Mouse (Mus musculus) mouse embryonic stem cell (cell line): ENCODE results near the gene Pusl1.

ENCODE experiments used
- in situ Hi-C, 2 experiments: fragments of 300-500 bp; cut with MboI; formaldehyde crosslinking; loops; 1 replicate in 1 of 2; 3 replicates in 1 of 2; pipeline ENCODE4 v1.14.3; 2019 to 2020; ENCODE audit warnings: low sequenced_read_pairs in 2 of 2, low pct_unique_long_range_greater_than_20kb in 1 of 2, mixed read lengths in 1 of 2; ENCODE audit not compliant: unreplicated experiment in 1 of 2

Pusl1 gene

DNA sequence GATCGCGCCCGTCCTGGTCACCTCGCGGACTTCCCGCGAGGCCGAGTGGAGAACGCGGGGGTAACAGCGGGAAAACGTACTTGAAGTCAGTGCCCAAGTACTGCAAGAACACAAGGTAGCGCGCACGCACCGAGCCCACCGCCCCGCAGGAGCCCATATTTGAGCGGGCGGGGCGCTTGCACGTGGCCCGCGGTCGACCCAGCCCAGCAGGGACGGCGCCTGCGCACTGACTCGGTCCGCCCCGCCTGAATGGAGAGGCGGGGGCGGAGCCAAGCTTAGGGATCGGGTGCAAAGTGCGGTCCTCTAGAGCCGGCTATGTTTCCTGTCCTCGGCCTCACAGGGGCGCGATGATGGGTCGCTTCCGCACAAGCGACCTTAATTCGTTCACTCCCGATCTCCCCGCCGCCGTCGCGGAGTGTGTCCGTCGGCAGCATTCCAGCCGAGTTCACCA, at the start of gene Pusl1, which contains the start of gene Acap3:
Gene Pusl1 (minus strand): TSS at position 231 of the 451 bp plus-strand sequence.
Gene Acap3 (plus strand): TSS at position 272 of the 451 bp plus-strand sequence.
- in situ Hi-C loops, result no loop called here

DNA sequence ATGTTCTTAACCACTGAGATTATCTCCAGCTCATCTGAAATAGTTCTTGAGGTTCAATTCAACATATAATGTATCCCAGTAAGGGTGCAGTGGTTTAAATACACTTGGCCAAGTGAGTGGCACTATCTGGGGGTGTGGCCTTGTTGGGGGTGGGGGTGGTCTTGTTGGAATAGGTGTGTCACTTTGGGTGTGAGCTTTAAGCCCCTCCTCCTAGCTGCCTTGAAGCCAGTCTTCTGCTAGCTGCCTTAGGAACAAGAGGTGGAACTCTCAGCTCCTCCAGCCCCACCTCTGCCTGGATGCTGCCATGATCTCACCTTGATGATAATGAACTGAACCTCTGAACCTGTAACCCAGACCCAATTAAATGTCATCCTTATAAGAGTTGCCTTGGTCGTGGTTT, 40.5 kb upstream of the Pusl1 start:
- in situ Hi-C loops, result no loop called here

DNA sequence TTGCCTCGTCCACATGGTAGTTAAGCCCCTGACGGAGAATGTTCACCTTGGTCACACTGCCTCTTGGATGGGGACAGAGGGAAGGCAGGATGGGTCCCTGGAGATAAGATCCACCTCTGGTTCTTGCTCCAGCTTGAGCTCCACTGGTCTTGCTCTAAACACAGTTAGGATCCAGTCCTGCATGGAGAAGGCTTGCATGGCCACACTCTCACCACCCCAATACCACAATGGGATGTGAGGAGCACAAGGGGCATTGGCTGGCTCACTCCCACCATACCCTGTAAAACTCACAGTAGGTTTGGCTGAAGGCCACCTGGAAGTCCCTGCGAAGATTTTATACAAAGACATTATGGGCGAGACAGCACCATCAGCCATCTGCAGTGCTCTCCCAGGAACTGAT, 17.2 kb upstream of the Pusl1 start:
- in situ Hi-C loops, result loop anchor here in 1 of 2 experiments (5.0 kb wide), 1 partner anchor 34 kb away; the partner anchor contains the start of gene Ube2j2

DNA sequence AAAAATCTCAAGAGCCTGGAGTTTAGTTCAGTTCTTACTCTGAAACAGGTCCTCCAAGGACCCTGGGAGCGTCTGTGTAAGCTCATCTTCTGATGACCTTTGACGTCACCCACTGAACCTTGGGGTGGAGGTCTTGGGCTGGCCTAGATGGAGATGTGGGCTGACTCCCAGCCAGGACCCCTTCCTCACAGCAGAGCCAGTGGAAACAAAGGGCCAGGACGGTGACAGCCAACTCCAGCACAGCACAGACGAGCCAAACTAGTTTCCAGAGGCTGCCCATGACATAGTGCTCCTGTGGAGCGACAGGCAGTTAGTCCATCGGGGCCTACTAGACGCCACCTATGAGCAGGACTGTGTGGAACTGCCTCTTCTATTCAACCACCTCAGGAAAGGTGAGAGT, 16.7 kb upstream of the Pusl1 start:
- in situ Hi-C loops, result loop anchor here in 1 of 2 experiments (5.0 kb wide), 1 partner anchor 34 kb away; the partner anchor contains the start of gene Ube2j2

DNA sequence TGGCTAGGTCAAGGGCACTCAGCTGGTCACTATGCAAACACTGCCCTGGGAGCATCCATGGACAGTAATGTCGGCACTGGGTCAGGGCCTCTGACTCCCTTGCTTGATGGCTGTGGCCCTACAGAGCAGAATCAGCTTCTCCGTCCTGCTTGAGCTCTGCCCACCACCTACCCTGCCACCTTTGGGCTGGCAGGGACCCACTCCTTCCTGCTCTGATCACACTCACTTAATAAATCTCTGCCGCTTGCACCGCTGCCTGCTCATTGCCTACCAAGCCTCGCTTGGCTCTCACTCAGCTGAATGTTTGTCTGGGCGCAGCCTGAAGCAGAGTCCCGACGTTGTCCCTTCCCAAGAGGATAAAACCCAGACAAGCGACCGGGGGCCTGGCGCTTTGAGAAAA, 15.4 kb upstream of the Pusl1 start:
- in situ Hi-C loops, result loop anchor here in 1 of 2 experiments (5.0 kb wide), 1 partner anchor 35 kb away; the partner anchor contains the start of gene Ube2j2

DNA sequence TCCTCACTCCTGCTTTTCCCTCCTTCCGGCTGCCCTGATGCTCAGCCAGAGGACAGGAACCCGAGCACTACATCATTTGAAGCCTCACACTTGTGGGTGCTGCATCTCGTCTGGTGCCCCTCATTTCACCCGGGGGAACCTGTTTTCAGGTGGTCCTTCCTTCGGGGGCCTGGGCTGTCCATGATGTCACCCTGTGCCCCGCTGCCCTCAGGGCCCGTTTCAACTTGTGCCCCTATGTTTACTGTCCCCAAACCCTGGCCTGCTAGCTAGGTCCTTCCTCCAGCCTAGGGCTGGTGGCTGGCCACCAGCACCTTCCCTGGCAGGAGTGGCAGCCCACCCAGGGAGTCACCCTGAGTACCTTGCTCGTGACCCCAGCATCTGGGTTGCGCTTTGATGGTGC, 14.5 kb upstream of the Pusl1 start:
- in situ Hi-C loops, result loop anchor here in 1 of 2 experiments (5.0 kb wide), 1 partner anchor 36 kb away; the partner anchor contains the start of gene Ube2j2

DNA sequence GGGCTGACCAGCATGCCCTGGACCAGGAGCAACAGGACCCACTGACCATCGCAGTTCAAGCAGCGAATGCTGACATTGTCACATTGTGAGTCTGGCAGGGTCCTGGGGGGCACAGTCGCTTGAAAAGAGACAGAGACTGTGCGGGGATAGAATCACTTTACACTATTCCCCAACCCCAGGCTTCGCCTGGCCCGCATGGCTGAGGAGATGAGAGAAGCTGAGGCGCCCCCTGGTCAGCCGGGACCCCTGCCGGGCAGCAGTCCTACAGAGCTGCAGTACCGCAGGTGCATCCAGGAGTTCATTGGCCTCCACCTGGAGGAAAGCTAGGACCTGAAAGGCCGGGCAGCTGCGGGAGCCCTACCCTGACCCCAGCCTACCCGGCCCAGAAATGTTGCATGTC, 14.1 kb upstream of the Pusl1 start:
- in situ Hi-C loops, result loop anchor here in 1 of 2 experiments (5.0 kb wide), 1 partner anchor 37 kb away; the partner anchor contains the start of gene Ube2j2

DNA sequence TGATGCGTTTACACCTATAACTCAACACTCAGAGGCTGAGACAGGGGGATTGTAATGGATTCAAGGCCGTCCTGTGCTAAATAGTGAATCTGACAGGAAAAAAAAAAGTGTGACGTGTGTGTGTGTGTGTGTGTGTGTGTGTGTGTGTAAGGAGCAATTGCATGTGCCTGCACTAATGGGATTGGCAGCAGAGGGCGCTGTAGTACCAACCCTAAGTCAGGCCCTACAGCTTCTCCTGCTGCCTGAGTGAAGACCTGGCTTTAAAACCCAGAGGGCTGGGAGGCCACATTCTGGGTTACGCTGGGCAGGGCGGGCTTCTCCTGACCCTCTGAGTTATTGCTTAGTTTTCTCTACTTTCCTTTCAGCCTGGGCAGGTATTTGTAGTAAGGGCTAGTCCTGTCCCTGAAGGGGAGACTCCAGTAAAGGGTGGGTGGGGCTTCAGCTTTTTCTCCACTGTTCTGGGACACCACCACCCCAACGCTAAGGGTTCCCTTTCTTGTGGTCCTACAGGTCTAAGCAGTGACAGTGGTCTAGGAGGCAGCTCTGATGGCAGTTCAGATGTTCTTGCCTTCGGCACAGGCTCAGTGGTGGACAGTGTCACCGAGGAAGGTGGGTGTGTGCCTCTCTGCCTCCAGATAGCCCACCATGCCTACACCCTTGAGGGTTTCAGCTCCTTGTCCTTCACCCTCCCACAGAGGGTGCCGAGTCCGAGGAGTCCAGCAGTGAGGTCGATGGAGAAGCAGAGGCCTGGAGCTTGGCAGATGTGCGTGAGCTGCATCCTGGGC, 12.9 kb upstream of the Pusl1 start:
- in situ Hi-C loops, result loop anchor here in 1 of 2 experiments (5.0 kb wide), 1 partner anchor 38 kb away; the partner anchor contains the start of gene Ube2j2

DNA sequence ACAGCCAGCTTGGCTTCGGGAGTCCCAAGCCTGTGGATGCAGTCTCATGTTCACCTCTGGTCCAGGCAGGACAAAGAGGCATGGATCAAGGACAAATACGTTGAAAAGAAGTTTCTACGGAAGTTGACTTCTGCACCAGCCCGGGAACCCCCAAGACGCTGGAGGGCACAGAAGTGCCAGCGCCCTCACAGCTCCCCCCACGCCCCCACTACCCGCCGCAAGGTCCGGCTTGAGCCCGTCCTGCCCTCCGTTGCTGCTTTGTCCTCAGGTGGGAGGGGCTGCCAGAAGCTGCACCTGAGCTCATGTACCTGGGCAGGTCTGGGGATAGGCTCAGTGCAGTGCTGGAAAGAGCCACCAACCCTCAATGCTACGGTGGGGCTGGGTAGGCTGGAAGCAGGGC, 11.7 kb upstream of the Pusl1 start:
- in situ Hi-C loops, result no loop called here

DNA sequence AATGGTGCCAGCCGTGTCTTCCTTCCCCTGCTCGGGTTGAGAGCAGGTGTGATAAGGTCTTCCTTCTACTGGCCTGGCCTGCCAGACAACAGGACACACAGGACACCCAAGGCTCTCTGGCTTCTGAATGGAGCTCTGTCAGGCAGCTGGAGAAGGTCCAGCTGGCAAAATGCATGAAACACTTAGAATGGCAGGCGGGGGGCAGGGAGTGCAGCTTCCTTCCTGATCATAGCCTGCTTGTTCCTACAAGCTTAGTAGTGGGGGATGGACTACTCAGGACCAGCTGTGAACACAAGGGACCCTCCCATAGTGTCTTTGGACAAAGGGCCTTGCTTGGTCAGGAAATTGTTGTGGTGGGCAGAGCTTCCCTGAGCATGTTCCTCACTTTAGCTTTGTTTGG, 9.6 kb upstream of the Pusl1 start:
- in situ Hi-C loops, result no loop called here

DNA sequence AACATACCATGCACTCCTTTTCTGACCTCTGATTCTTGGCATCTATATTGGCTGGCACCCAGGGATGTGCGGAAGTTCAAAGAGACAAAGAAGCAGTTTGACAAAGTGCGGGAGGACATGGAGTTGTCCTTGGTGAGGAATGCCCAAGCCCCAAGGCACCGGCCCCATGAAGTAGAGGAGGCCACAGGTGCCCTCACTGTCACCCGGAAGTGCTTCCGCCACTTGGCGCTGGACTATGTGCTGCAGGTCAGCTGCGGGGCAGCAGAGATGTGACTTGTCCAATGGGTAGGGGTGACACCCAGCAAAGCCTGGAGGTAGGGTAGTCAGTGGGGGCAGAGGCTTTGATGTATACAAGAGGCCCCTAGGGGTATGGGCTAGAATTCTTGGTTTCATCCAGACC, 7.8 kb upstream of the Pusl1 start:
- in situ Hi-C loops, result no loop called here

DNA sequence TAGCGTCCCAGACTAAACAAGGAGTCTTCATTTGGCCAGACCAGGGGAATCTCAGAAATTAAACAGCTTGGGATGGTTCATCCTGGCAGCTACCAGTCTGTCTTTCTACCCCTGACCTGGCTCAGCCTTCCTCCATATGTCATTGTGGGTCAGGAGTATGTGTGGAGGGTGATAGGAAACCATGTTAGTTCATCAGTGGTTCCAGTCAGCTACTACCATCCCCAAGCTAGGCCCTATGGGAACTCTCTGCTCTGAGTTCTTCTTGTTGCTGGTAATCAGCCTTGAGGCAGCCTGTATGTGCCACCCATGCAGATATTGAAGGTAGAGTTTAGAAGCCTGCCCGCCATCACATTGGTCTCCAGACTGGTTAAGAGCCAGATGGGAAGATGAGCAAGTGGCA, 6.7 kb upstream of the Pusl1 start:
- in situ Hi-C loops, result no loop called here

DNA sequence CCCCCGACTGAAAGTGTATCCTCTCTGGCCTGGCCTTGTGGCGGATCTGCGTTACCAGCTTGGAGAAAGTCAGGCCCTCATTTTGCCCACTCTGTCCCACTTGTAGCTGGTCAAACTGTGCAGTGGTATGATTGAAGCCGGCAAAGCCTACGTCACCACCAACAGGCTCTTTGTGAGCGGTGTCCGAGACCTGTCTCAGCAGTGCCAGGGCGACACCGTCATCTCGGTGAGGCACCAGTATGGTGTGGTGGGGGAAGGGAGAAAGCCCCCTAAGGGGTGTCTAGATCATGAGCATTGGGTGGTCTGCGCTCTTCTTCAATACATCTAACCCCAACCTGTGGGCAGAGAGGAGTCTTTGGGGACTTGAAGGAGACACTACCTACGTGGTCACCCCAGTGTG, 4.9 kb upstream of the Pusl1 start:
- in situ Hi-C loops, result no loop called here

DNA sequence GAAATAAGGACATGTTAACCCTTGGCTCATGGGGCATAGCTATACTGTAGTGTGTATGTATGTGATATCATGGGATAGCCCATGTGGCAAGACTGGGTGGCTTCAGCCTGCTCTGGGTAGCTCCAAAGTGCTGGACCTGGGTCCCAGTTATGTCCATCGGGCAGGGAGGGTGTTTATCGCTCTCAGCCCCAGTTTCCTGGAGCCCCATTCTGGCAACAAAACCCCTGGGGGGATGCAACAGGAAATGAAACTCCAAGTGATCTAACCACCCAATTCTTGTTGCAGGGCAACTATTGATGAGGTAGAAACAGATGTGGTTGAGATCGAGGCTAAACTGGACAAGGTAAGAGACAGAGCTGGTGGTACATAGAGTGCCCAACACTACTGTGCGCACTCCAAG, 4.2 kb upstream of the Pusl1 start:
- in situ Hi-C loops, result no loop called here

DNA sequence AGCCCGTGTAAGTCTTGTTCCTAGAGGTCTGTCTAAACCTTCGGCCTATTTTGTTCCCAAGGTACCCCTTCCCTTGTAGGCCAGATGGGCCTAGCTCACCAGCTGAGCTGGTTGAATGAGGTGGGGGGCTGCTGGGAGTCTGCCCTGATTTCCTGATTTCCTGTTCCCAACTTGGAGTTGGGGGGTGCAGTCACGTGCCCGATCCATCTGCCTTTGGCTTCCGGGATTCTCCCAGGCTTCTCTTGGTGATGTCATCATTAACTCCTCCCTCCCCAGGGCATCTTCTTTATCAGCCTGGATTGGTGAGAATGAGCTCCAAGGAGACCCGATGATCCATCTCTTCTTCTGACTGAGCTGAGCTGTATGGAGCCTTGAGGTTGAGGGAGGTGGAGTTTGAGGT, 3.6 kb upstream of the Pusl1 start:
- in situ Hi-C loops, result no loop called here

DNA sequence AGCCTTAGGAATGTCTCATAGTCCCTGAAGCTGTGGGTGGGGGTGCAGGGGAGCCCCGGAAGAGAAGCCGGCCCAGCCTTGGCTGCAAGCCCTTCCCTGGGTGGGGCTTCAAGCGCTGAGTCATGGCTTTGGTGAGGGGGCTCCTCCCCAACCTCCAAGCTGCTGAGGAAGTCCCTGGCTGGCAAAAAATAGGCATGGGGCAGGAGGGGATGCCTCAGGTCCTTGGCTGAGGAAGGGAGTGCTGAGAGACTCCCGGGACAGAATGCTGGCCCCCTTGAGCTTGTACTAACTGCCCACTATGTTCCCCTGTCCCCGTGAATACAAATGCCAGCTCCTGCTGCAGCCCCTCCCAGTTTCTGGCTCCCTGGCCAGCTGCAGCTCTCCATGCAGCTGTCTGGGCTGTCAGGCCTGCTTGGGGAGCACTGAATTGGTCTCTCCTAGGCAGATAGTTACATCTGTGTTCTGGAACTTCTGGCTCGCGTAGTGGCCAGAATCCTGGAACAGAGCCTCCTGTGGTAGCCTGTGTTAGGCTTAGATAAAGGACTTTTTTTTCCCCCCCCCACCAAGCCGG, 2.8 kb upstream of the Pusl1 start:
- in situ Hi-C loops, result no loop called here

DNA sequence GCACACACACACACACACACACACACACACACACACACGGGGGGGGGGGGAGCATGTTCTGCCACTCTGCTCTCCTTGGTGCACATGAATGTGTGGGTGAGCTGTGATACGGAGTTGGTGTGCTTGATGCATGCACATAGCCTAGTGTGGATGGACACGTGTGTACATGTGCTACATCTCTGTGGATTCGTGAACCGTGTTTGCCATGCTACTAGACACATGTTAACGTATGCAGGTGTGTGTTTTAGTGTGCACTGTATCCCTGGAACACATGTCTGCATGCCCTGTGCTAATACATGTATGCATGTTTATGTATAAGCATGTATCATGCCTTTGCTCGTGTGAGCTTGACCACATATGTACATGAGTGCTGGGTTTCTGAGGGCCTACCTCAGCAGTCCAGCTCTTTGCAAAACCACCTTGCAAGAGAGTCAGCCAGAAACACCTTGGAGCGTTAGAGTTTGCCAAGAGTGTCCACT, 1.7 kb upstream of the Pusl1 start:
- in situ Hi-C loops, result no loop called here

DNA sequence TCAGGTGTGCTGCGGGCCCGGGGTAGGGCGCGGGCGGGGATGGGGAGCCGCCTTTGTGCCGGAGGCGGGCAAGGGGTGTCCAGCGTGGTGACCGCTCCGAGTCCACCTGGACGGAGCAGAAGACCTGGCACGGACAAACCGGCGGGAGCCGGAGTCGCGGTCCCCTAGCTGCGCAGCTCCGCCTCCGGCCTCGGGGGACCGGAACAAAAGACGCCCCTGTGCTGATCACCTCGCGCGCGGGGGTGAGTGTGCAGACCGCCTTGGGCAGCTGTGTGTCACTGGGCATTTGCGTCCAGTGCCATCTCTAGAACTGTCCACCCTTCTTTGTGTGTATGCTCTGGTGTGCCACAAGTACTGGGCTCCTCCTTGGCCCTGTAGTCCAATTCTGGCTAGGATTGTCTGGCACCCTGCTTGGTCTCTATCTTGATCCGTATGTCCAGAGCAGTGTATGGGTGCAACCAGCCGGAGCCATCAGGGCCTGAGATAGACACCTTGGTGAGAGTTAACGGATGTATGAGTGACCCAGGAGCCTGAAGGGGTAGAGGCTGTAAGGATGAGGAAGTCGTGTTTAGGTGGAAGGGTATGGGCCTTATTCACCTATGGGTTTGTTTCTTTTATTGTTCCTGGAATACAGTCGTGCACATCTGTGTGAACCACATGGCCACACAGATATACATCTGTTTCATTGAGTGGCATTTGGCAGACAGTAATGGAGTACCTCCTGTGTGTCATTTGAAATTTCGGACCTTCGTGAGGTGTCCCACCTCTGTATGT, 1.0 kb upstream of the Pusl1 start:
- in situ Hi-C loops, result no loop called here

DNA sequence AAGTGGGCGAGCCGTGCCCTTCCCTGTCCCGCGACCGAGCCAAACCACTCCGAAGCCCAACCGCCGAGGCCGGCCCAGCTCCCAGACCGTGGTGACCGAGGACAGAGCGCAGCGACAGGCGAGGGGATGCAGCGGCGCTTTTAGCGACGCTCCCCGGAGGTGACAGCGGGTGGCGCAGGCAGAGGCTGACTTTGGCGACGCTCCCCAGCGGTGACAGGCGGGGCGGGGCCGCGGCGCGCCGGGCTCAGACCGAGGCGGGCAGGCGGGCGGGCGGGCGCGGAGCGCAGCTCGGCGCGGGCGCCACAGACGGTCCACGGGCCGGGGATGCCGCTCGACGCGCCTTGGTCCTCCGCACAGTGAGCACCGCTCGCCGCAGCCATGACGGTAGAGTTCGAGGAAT, 436 bp upstream of the Pusl1 start:
- in situ Hi-C loops, result no loop called here
